Mouse (Mus musculus) embryonic fibroblast, embryonic 13.5 days (primary cell): ENCODE data around the gene Ascl5.

Experiments
- CTCF ChIP-seq: IDR thresholded peaks from 2 replicates; pipeline ENCODE4 v1.5.1; 2011; ENCODE audit warnings: mild to moderate bottlenecking, control low read depth, low read length, moderate library complexity, borderline replicate concordance; ENCODE audit not compliant: insufficient read depth
- POLR2A ChIP-seq: IDR thresholded peaks from 2 replicates; pipeline ENCODE4 v1.6.1; 2011; ENCODE audit warnings: low read depth, mild to moderate bottlenecking, control low read depth, low read length, moderate library complexity

- TF ChIP-seq CTCF (no peak), POLR2A (no peak)
Measured at GRCm38 (mm10) chr1:136093726-136094125, 43.1 kb downstream of the Ascl5 start.
